Mouse (Mus musculus) ES-E14 (cell line): ENCODE measurements at regions not wholly inside any gene's neighbourhood (a gene's known extent, or its start where the extent isn't known, plus 50 kb on each side); places are given as distances from the start of the nearest gene placed in this dataset.

ENCODE experiments used
- CHD2 ChIP-seq: IDR thresholded peaks from 2 replicates; pipeline ENCODE4 v1.6.1; 2014; ENCODE audit warnings: mild to moderate bottlenecking, low read depth, low read length, inconsistent platforms
- ZC3H11A ChIP-seq: IDR thresholded peaks from 2 replicates; pipeline ENCODE4 v1.6.1; 2012; ENCODE audit warnings: low read depth, mild to moderate bottlenecking, inconsistent platforms, low read length, borderline replicate concordance
- ZNF384 ChIP-seq: IDR thresholded peaks from 2 replicates; pipeline ENCODE4 v1.6.1; 2012; ENCODE audit warnings: low read depth, low read length, inconsistent platforms

- TF ChIP-seq ZNF384 (no peak), ZC3H11A (no peak), CHD2 (no peak)
These were observed 178.4 kb upstream of the Lrig3 start for GRCm38 (mm10) chr10:125787441-125788060.
